Mouse (Mus musculus) liver, postnatal 0 days (tissue): Measurements from ENCODE around the gene Cpne2.

Experiments
- CTCF ChIP-seq: sonication (generic); IDR thresholded peaks from 2 replicates; pipeline ENCODE4 v1.5.1; 2016; ENCODE audit warnings: antibody characterized with exemption, low read depth
- EP300 ChIP-seq: IDR thresholded peaks from 2 replicates; pipeline ENCODE4 v1.6.1; 2016; ENCODE audit warnings: antibody characterized with exemption, low read depth, mild to moderate bottlenecking

GRCm38 (mm10) chr8:94561256-94561655, 28.5 kb downstream of the Cpne2 start:
- TF ChIP-seq CTCF (no peak), EP300 (no peak)
